26 mouse cellular contexts compared by ENCODE assay signal in the genomic region with DNA sequence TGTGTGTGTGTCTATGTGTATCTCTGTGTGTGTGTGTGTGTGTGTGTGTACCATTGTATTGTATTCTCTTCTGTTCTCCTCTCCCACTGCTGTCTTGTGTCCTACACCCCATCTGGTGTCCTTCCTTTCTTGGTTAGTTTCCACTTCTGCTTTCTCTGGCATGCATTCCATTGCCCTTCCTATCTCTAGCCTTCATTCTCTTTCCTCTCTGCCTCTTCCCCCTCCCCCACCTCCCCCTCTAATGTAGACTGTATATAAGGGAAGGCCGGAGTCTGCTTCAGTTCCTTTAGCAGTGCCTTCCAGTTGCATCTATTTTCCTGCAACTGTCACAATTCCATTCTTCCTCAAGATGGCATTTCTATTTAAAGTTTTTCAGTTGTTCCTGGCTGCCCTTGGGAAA.
DNase-seq lines count a peak whose midpoint lies in the region; ATAC-seq and TF ChIP-seq lines count a peak whose summit lies in the region.
"Had no signal": no experiment of that assay in that cellular context is flagged by ENCODE, and none has a peak within 500 bp of the region (broad histone marks: within the 10 kb centered on the region; RNA-seq: fewer than 3 reads in every experiment).

No protein-coding gene starts in this region.

- no peaks in the 10 kb centered on the region for H3K9me3 ChIP-seq in MEL (replicated peaks; ENCODE audit: insufficient read depth, low read length)
- H3K9me3 ChIP-seq: embryonic facial prominence, embryonic 12.5 days; embryonic facial prominence, embryonic 15.5 days; heart, embryonic 12.5 days; heart, embryonic 15.5 days had no signal

- peak; percentile 19 for DNase-seq in heart, adult 11 months
- no peak for DNase-seq in heart, postnatal 25 days (ENCODE audit: low spot score)
- peak; percentile 75 for DNase-seq in MEL (ENCODE audit: low read depth, low spot score)
- no peak for DNase-seq in right cerebral cortex, postnatal 25 days
- DNase-seq in gastrocnemius, postnatal 4 days (ENCODE audit: low spot score in 2 of 2) = no peak
- DNase-seq: adrenal gland, adult 2 months; adrenal gland, postnatal 25 days; cerebellum, adult 18-20 months; cerebellum, adult 9-10 months; cerebellum, postnatal 14 days; forebrain, postnatal 0 days; gastrocnemius, adult 2 months; gastrocnemius, postnatal 14 days; heart, adult 18-20 months; heart, postnatal 10 days; heart, postnatal 4 days had no signal

- H3K79me2 ChIP-seq in MEL (ENCODE audit: control insufficient read depth, insufficient read depth, low read length, poor library complexity) = no peaks in the 10 kb centered on the region

- peak; percentile 64 for ATAC-seq in common myeloid progenitor, adult 5-6 weeks (replicated peaks; ENCODE audit: low read depth, poor library complexity, severe bottlenecking)
- peak; percentile 66 for ATAC-seq in megakaryocyte progenitor cell, adult 5-6 weeks (replicated peaks; ENCODE audit: poor library complexity)
- ATAC-seq: forebrain, embryonic 14.5 days; forebrain, postnatal 0 days; hindbrain, postnatal 0 days; inflammation-experienced regulatory T-cells, adult 6 months had no signal

- no peaks in the 10 kb centered on the region for H3K27me3 ChIP-seq in MEL (ENCODE audit: control insufficient read depth in 1 of 2, insufficient read depth in 2 of 2, low read length in 2 of 2)
- H3K27me3 ChIP-seq: embryonic facial prominence, embryonic 15.5 days; heart, embryonic 12.5 days; heart, embryonic 15.5 days had no signal

- TF ChIP-seq RAD21 in MEL (IDR thresholded peaks at IDR 0.05; ENCODE audit: low read depth, low read length) = no peak

- TF ChIP-seq POLR2A in MEL (IDR thresholded peaks at IDR 0.05; ENCODE audit: control insufficient read depth in 1 of 2, insufficient read depth in 1 of 2, low read depth in 1 of 2, low read length in 2 of 2, poor library complexity in 1 of 2) = no peak

- intact Hi-C loops in heart, postnatal 25 days (cut with DNase I) = no loop called here

- H3K4me3 ChIP-seq in MEL (ENCODE audit: control insufficient read depth in 1 of 2, insufficient read depth in 1 of 2, low read depth in 2 of 2, low read length in 2 of 2) = no peak overlapping the region
- H3K4me3 ChIP-seq: embryonic facial prominence, embryonic 12.5 days; embryonic facial prominence, embryonic 15.5 days; gastrocnemius, adult 2 months; heart, embryonic 12.5 days; heart, embryonic 15.5 days had no signal

- peaks cover 0 to 10% of the 10 kb centered on the region in 2 experiments; a peak in 2 of 4 replicates for H3K36me3 ChIP-seq in MEL (ENCODE audit: control insufficient read depth in 1 of 2, insufficient read depth in 2 of 2, low read length in 2 of 2)
- H3K36me3 ChIP-seq: embryonic facial prominence, embryonic 12.5 days; embryonic facial prominence, embryonic 15.5 days; heart, embryonic 12.5 days; heart, embryonic 15.5 days had no signal

- TF ChIP-seq CTCF in MEL (IDR thresholded peaks at IDR 0.05 in 2 of 3, conservative IDR thresholded peaks at IDR 0.05 in 1 of 3; ENCODE audit: control insufficient read depth in 1 of 3, insufficient read depth in 1 of 3, low read depth in 2 of 3, low read length in 3 of 3, poor library complexity in 1 of 3, severe bottlenecking in 1 of 3) = no peak

- H3K4me1 ChIP-seq in MEL (ENCODE audit: control insufficient read depth in 1 of 2, insufficient read depth in 2 of 2, low read length in 2 of 2) = peaks cover 11 to 17% of the 10 kb centered on the region in 2 experiments
- H3K4me1 ChIP-seq: embryonic facial prominence, embryonic 12.5 days; embryonic facial prominence, embryonic 15.5 days had no signal

- TF ChIP-seq EP300 in MEL (IDR thresholded peaks at IDR 0.05; ENCODE audit: low read depth in 1 of 2, low read length in 2 of 2) = peak; percentile 65 to 66

- H3K27ac ChIP-seq in MEL (ENCODE audit: control insufficient read depth, low read depth, low read length) = no peak overlapping the region
- H3K27ac ChIP-seq: embryonic facial prominence, embryonic 12.5 days; embryonic facial prominence, embryonic 15.5 days; gastrocnemius, adult 2 months; heart, embryonic 15.5 days; hindbrain, embryonic 14.5 days; hindbrain, postnatal 0 days had no signal

- no peak overlapping the region for H3K9ac ChIP-seq in MEL (ENCODE audit: control insufficient read depth, low read depth, low read length, poor library complexity, severe bottlenecking)
- H3K9ac ChIP-seq: embryonic facial prominence, embryonic 12.5 days; embryonic facial prominence, embryonic 15.5 days; forebrain, postnatal 0 days; heart, embryonic 12.5 days; heart, embryonic 15.5 days; hindbrain, embryonic 14.5 days had no signal

TF ChIP-seq in MEL, 35 proteins besides CTCF, POLR2A, EP300 and RAD21:
- no peak; the same call in 1 of the 2 replicates for TF ChIP-seq TAL1 (IDR thresholded peaks at IDR 0.05; ENCODE audit: low read length)
- TF ChIP-seq GATA1 (IDR thresholded peaks at IDR 0.05; ENCODE audit: low read depth, low read length) = peak; percentile 57
- 0 out of 2 replicates have a peak, but pooled peaks have one; percentile 18 for TF ChIP-seq MXI1 (IDR thresholded peaks at IDR 0.05; ENCODE audit: low read depth, low read length)
- TF ChIP-seq KAT2A (conservative IDR thresholded peaks at IDR 0.05; ENCODE audit: low read depth, low read length) = no peak
- TF ChIP-seq TCF12 (IDR thresholded peaks at IDR 0.05; ENCODE audit: low read depth, low read length) = peak; percentile 65; the same call in 1 of the 2 replicates
- TF ChIP-seq HCFC1 (IDR thresholded peaks at IDR 0.05; ENCODE audit: low read depth, low read length) = 0 out of 2 replicates have a peak, but pooled peaks have one; percentile 23
- TF ChIP-seq ZC3H11A (IDR thresholded peaks at IDR 0.05; ENCODE audit: low read depth, low read length) = no peak
- no peak for TF ChIP-seq E2F4 (IDR thresholded peaks at IDR 0.05; ENCODE audit: borderline replicate concordance, low read depth, low read length)
- no peak for TF ChIP-seq ZKSCAN1 (IDR thresholded peaks at IDR 0.05; ENCODE audit: low read depth, low read length)
- TF ChIP-seq MYC (IDR thresholded peaks at IDR 0.05; ENCODE audit: low read depth, low read length) = 0 out of 2 replicates have a peak, but pooled peaks have one; percentile 53
- TF ChIP-seq RCOR1 (IDR thresholded peaks at IDR 0.05; ENCODE audit: low read depth, low read length) = 0 out of 2 replicates have a peak, but pooled peaks have one; percentile 8
- no peak for TF ChIP-seq JUND (IDR thresholded peaks at IDR 0.05; ENCODE audit: low read depth, low read length)
- TF ChIP-seq ZNF384 (IDR thresholded peaks at IDR 0.05; ENCODE audit: low read depth, low read length) = no peak
- peak; percentile 68 for TF ChIP-seq CHD2 (IDR thresholded peaks at IDR 0.05; ENCODE audit: low read length)
- no peak for TF ChIP-seq CHD1 (IDR thresholded peaks at IDR 0.05; ENCODE audit: low read depth, low read length)
- TF ChIP-seq POLR2AphosphoS5 (IDR thresholded peaks at IDR 0.05; ENCODE audit: borderline replicate concordance, low read depth, low read length) = no peak
- no peak for TF ChIP-seq TBP (IDR thresholded peaks at IDR 0.05; ENCODE audit: low read depth, low read length)
- no peak for TF ChIP-seq NRF1 (IDR thresholded peaks at IDR 0.05; ENCODE audit: insufficient read depth, low read depth, low read length, poor library complexity, severe bottlenecking)
- no peak for TF ChIP-seq USF2 (IDR thresholded peaks at IDR 0.05; ENCODE audit: borderline replicate concordance in 1 of 2, insufficient read depth in 1 of 2, low read depth in 1 of 2, low read length in 2 of 2)
- no peak for TF ChIP-seq MAZ (IDR thresholded peaks at IDR 0.05; ENCODE audit: low read depth, low read length)
- no peak for TF ChIP-seq MAX (IDR thresholded peaks at IDR 0.05; ENCODE audit: low read length)
- peak; percentile 46; the same call in 1 of the 2 replicates for TF ChIP-seq SIN3A (IDR thresholded peaks at IDR 0.05; ENCODE audit: low read length)
- TF ChIP-seq POLR2AphosphoS2 (IDR thresholded peaks at IDR 0.05; ENCODE audit: low read length) = no peak
- TF ChIP-seq NELFE (IDR thresholded peaks at IDR 0.05; ENCODE audit: low read depth, low read length) = no peak
- peak; percentile 46; the same call in 1 of the 2 replicates for TF ChIP-seq ETS1 (IDR thresholded peaks at IDR 0.05; ENCODE audit: low read depth, low read length)
- no peak for TF ChIP-seq GABPA (IDR thresholded peaks at IDR 0.05; ENCODE audit: low read depth, low read length)
- TF ChIP-seq BHLHE40 (IDR thresholded peaks at IDR 0.05; ENCODE audit: borderline replicate concordance, low read depth, low read length) = peak; percentile 22; the same call in 1 of the 2 replicates
- TF ChIP-seq ZMIZ1 (IDR thresholded peaks at IDR 0.05; ENCODE audit: low read depth, low read length) = no peak
- no peak for TF ChIP-seq ELF1 (IDR thresholded peaks at IDR 0.05; ENCODE audit: low read depth, low read length)
- TF ChIP-seq MAFK (IDR thresholded peaks at IDR 0.05; ENCODE audit: borderline replicate concordance, low read depth, low read length) = no peak
- no peak for TF ChIP-seq UBTF (IDR thresholded peaks at IDR 0.05; ENCODE audit: borderline replicate concordance, insufficient read depth, low read depth, low read length)
- no peak for TF ChIP-seq MEF2A (IDR thresholded peaks at IDR 0.05; ENCODE audit: extremely low read depth, insufficient replicate concordance, low read depth, low read length, poor library complexity, severe bottlenecking)
- TF ChIP-seq MYB (IDR thresholded peaks at IDR 0.05; ENCODE audit: low read depth, low read length) = no peak
- no peak for TF ChIP-seq USF1 (IDR thresholded peaks at IDR 0.05; ENCODE audit: low read depth, low read length)
- no peak for TF ChIP-seq SMC3 (IDR thresholded peaks at IDR 0.05; ENCODE audit: low read depth, low read length)

Comparison
In these comparisons a context has a peak if more than half of its experiments do, and no peak if none do; other contexts are left out.
1. DNase-seq: peak in heart, adult 11 months (single experiment) and MEL (single experiment); none in heart, postnatal 25 days (single experiment), right cerebral cortex, postnatal 25 days (single experiment) and gastrocnemius, postnatal 4 days (0 of 2).